Mouse (Mus musculus) adrenal gland, adult (tissue): ENCODE measurements at regions not wholly inside any gene's neighbourhood (a gene's known extent, or its start where the extent isn't known, plus 50 kb on each side); places are given as distances from the start of the nearest gene placed in this dataset.

Experiments
- DNase-seq, 2 experiments: peaks; one replicate each; pipeline ENCODE4 v3.0.0; 2022 to 2023; ENCODE audit warnings: low spot score in 1 of 2; ENCODE audit not compliant: inconsistent age in 2 of 2

DNA sequence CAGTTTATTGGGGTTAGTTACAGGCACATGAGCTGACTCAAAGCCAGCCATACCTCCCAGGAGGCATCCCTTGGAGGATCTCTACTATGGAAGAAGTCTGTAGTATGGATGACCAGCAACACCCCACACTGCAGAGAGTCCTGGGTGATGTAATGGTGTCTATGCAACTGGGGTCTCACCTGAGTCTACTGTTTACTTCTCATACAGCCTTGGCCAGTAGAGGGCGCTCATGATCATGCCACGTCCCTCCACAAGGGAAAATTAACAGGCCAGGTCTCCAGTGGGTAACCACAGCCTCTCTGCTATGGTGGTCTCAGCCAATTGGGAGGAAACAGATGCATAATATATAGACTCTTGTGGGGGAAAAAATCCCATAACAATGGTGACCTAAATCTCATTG lies 111.7 kb downstream of the Cdh26 start:
- peak; percentile 12 to 76 for DNase-seq

DNA sequence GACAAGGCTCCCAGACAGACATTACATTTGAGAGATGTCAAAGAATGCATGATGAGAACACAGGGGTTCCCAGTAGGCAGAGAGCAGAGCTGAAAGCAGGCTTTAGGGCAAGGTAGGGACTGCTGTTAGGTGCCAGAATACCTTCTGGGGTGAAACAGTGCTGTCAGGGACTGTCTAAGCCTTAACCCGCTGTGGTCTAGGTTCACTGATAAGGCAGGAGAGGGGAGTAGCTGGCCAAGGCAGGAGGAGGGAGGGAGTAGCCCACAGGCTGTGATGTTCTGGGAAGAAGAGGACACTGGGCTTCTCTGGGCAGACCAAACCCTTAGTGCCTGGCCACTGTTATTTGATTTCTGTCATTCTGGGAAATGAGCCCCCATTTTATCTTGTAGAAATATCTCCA lies 114.1 kb downstream of the Cdh26 start:
- DNase-seq, result no peak

DNA sequence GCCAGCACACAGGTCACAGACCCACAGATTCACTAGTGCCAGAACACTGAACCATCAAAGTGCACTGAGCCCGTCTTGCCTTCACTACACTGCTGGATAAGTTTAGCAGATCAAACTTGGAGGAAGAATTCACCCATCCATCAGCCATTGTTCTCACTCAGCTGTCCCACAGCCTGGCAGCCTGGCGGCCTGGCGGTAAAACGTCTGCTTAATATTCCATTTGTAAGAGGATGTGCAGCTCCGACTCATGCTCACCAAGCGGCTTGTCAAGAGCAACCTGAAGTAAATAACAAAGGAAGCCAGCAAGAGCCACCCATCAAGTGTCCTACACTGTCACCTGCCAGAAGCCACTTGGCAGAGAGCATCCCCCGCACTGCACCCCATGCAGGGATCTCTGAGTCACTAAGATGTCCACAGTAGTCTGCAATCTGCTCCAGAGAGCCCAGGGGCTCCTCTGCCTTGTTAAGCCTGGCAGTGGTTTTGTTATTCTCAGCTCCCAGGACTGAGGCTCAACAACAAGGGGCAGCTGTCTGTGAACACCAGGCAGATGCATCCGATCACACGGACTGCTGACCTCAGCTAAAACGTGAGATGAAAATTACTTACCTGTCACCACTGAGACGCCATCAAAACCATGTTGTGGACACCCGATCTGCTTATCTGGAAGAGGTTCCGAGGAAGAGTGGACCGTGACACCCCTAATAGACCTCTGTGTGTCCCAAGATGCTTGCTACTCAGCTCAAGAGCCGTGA lies 115.4 kb downstream of the Cdh26 start:
- DNase-seq, result no peak

DNA sequence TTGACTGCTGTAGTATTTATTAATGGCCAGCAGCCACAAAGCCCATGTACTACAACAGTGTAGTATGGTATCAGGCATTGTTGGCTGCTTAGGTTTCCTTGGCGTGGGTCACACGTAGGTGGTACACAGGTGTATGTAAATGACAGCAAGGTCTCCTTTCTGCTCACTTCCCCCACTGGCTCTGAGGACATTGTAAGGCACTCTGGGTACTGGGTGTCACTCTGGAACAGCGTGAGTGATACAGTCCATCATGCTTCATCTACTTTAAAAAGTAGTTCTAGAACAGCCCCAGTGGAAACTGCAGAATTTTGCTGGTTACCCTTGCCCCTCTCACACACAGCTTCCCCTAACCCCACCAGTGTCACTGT lies 116.0 kb downstream of the Cdh26 start:
- DNase-seq, result no peak

DNA sequence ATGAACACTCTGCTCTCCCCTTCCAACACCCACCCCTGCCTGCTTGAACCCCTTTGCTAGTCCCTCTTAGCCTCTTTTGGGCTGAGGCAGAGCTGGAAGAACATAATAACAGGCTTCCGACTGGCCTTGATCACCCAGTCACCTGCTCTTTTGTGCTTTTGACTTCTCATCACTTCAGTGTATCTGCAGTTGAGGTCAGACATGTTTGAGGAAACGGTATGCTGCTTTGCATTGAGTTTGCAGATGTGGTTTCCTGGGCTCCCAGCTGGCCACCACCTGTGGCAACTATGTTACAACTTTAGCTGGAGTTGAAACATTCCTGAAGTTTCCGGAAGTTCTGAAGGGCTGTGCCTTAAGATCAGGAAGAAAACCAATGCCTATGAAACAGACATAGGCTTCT lies 116.6 kb downstream of the Cdh26 start:
- no peak for DNase-seq

DNA sequence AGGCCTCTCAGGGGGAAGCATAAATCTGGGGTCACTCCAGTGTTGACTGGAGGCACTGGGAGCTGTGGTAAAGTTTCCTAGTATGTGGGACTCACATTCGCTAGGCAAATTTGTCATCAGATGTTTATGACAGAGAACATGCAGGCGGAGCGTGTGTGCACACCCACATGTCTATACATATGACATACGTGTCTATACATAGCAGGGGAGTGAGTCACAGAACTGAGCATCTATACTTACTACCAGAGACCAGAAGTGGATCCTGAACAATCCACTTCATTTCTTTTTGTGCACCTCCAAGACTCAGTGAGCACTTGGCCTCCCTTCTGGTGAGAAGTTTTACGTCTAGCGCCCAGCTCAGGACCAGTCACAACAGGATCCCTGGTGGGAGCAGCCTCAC lies 118.6 kb downstream of the Cdh26 start:
- DNase-seq, result no peak

DNA sequence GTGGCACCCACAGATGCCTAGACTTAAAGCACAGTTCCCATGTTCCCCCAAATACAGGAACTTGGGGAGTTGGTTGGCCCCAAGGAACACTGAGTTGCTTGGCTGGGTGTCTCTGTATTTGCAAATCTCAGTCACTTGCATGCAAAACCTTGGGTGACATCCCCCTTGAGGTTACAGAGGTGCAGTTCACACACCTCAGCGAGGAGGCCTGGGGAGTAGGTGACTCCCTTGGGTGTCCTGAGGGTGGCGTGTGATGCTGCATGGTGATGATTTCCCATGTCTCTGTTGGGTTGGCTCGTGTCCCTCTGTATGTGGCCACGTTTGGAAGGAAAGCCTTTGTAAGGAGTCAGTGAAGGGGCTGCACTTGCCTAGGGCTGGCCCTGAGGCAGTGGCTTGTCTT lies 123.4 kb downstream of the Cdh26 start:
- no peak for DNase-seq

DNA sequence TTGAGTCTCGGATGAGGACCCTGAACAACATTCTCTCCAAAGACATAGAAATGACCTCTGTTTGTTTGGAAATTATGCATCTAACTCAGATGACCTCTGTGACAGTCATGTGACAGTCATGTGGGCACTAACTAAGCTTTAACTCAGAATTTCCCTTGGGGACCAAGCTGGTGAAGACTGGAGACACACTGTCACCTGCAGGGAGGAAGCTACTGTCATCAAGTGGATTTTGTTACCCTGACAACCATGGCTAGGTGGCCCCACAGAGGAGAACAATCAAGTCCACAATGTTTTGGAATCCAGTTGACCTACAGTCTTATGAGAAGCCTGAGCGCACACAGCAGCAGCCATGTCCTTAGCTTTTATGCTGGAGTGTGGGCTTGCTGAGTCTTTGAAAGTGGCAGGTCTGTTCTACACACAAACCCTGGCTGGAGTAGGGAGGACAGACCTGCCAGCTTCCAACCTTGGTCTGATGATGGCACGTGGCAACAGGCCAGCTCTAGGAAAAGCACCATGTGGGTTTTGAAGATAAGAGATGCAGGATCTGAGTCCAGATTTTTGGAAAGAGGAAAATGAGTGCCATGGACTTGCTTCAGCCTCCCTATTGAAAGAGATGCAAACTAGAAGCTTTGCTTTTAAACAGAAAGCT lies 125.5 kb downstream of the Cdh26 start:
- DNase-seq, result peak; percentile 23 to 70

DNA sequence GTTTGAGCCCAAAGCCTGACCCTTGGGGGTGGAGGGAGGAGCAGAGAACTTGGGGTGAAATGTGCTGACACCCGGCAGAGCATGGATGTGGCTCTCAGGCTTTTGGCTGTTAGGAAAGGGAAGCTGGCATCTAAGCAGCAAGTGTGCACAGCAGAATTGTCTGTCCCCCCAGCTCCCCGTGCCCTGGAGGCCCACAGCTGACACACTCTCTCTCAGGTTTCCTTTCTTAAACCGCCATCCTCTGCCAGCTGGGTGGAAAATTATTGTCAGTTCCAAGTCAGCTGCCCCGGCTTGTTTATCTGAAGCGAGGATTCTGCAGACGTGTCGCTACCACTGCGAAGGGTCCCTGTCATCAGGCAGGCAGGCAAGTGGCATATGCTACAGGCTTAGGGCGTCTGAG lies 127.6 kb downstream of the Cdh26 start:
- DNase-seq, result no peak

DNA sequence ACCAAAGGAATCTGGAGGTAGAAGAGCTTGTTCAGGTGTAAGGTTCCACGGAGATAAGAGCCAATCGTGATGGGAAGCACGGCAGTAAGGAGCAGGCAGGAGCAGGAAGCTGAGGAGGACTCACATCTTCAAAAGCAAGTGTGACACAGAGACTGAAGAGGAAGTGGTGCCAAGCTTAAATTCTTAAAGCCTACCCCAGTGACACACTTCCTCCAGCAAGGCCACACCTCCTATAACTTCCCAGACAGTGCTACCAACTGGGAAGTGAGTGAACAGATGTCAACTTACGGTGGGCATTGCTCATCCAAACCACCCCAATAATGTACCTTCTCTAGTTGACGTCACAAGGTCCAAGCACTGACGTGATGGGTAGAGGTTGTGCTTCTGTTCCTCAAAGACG lies 133.0 kb downstream of the Cdh26 start:
- DNase-seq, result no peak

DNA sequence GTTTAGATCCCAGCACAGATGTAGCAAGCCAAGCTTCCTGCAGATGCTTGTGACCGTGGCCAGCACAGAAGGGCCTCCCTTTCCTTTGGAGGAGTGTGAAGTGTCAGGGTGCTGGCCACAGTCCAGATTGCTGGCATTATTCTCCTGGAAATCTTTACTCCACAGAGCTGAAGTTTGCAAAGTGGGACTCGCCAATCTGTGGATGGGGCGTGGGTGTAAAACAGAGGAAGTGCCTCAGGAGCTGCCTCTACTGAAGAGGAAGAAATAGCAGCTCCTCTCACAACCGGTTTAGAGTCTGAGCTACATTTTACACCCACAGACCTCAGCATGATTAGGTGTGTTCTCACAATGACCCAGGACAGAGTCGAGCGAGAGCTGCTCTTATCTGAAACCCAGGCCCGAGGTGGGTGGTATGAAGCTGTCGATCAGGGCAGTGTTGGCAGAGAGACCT lies 135.1 kb downstream of the Cdh26 start:
- no peak for DNase-seq

DNA sequence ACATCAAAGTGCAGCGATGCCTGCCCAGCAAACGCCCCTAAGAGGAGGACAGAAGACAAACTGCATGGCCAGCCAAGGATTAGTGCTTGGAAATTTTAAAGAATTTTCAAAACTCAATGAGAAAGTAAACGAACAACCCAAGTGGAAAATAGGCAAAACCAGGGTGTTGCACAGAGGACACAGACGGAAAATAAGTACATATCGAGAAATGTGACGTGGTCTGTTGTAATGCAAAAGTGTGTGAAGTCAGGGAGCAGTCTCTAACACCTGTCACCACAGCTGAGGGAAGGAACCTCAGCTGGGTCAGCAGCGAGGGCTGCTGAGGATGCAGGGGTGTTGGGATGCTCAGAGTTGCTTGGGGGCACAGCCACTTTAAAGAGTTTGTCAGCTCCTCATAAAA lies 137.2 kb downstream of the Cdh26 start:
- no peak for DNase-seq

DNA sequence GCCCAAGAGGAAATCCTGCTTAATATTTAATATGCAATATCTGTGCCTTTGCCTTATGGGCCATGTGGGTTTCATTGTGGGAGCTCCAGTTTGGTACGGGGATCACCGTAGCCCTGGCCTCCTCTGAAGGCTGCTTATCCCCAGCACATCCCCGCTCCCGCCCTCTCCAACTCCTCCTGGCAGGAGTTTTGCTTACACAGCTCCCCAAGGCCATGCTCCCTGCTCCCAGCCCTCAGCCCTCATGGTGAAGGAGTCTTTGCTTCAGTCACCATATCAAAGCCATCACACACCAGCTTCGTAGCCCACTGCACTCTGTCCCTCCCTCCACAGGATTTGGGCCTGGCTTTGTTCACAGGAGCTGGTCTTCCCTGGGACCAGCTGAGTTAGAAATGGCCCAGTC lies 142.0 kb downstream of the Cdh26 start:
- peak; percentile 17 to 68 for DNase-seq

DNA sequence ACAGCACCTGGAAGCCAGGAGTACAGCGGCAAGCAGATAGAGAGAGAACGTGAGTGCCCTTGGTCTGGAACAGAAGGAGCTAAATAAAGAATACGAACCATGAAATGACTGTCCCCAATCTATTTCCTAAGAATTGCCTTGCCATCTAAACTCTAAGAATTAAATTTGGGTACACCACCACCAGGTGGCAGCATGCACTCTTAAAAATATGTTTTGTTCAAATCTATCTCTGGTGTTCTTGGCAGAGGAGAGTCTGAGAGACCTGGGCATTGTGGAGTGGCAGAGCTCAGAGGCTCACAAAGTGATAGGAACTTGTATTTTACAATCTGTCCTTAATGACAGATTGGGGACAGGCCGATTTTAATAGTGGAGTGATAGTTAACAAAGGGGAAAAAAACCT lies 144.5 kb downstream of the Cdh26 start:
- DNase-seq, result peak; percentile 35 to 92

DNA sequence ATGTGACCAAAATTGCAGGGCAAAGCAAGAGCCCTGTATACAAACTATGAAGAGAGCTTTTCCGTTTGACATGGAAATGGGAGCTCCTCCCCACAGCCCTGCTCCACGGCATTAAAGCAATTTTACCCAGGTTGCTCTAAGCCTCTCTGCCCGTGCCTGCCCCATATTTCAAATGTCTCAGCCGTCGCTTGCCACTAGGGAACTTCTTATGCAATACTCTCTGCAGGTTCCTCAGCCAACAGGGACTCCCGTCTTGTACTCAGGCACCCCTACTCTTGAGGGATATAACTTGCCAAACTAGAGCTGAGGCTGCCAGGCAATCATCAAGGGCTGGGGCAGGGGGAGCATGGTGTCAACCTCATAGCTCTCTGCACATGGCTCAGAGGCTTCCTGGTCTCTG lies 145.1 kb downstream of the Cdh26 start:
- DNase-seq, result no peak

DNA sequence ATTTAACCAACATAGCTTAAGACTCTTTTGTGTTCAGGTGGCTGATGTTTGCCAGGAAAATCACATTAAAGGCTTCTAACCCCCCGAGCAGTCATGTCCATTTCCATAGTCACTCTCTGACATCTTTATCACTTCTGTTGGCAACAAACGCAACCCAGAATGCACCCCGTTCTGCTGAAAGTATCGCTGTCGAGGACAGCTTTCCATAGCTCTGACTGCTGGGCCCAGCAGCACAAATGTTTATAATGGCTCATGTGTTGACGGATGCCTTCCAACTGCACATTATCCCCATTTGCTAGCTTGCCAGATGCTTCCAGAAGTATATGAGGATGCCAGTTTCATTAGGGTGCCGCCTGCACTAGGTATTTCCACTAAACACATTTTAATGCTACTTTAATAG lies 145.7 kb downstream of the Cdh26 start:
- no peak for DNase-seq

DNA sequence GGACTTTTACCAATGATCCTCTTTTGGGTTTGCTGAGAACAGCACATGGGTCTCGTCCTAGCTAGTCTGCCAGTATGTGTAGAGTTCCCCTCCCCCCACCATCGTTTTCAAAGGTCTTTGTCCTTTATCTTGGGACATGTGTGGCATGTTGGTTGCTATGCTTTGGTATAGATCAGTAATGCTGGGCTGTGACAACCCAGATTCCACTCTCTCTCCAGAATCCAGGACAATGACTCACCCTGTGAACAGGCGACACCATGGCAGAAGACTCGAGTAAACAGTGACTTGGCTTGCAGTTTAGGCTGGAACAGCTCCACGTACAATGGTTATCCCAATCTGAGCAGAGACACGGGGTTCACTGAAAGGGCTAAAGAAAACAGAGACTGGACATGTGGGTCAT lies 149.2 kb downstream of the Cdh26 start:
- DNase-seq, result peak in 1 of 2 experiments; percentile 45

DNA sequence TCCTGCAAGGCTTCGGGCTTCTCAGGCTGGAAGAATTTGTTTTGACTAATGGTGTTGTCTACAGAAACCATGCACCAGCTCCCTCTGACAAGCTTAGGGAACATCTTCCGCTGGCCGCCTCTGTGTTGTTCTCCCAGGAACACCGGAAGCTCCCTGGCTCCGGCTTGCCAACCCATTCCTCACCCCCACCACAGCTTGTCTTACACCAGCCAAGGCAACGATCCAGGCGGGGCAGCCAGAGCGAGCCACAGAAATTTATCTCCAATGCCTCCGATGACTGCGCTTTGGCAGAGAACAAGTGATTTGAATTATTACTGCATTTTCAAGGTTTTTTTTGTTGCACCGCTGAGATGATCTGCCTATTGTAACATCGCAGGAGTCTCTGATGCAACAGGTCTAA lies 151.0 kb downstream of the Cdh26 start:
- DNase-seq, result peak; percentile 63 to 92

DNA sequence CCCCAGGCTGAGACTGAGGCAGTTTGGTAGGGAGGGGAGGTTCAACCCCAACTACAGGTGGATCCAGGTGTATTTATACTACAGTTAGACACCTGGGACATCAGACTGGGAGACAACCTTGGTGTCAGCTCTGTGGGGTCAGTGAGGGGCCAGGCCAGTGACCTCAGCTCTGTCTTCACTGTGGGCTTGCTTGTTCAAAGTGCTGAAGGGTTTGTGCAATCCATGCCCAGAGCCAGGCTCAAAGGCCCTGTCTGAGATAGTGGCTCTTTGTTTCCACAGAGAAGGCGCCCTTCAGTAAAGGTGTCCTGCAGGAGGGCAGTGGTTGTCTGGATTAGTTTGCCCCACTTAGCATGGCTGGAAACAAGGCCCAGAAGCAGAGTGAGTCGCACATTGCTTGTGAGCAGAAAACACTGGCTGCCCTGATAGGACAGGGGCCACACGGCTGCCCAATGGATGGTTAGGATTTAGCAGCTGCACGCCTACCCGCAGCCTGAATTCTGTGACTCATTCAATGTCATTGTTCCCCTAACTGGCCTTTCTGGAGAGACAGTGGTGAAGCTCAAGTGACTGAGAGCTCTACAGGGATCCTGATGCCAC lies 154.7 kb downstream of the Cdh26 start:
- DNase-seq, result peak in 1 of 2 experiments; percentile 53

DNA sequence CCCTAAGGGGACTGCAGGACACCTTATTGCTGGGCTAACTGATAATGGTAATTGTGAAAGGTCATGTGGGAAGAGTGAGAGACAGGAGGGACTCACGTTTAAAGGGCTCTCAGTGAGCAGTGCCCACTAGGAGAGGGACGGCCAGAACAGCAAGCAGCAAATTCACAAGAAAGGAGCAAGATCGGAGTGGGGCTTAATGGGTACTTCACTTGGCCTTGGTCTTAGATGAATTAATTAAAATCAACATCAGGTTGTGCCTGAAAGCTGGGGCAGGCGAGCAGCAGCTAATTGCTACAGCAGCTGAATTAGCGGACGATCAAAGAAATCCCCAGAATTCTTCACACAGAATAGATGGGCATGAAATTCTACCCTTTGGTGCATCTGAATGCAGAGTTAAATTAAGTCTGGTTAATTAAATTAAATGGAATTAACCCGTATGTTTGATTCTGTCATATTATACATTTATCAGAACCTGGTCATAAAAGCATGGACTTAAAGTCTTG lies 156.9 kb downstream of the Cdh26 start:
- DNase-seq, result no peak

DNA sequence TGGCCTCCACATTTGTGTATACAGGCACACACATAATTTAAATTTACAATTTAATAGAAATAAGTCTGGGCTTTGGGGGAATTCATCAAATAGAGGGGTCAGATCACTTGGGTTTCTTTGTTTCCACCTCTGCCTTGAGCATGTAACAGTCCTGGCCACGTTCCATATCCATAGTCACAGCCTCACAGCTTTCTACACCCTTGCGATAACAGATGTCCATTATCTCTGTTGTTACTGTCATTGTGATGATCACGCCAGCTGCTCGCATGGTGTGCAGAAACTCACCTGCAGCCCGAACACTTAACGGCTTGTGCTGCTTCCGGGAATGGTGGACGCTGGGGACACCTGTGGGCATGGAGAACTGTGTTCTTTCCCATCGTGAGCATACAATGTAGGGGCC lies 163.4 kb downstream of the Cdh26 start:
- DNase-seq, result no peak

DNA sequence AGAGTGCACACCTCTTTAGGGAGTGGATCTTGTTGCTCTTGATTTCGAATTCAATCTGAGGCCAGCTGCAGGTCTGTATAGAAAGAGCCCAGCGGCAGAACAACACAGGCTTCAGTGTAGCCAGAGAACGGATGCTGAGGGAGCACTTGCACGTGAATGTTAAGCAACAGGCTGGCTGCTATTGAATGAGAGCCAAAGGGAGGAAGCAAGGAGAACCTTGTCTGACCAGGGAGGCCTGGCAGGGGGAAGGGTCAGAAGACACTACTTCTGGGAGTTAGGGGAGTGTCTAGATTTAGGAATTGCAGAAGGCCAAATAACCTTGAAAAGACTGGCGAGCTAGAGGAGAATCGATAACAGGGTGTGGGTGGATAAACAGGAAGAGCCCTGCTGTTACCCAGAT lies 163.8 kb downstream of the Cdh26 start:
- peak in 1 of 2 experiments; percentile 60 for DNase-seq
